Mouse (Mus musculus) megakaryocyte, embryonic 14.5 days (primary cell): ENCODE measurements around the gene Uqcc2.

Source experiments
- FLI1 ChIP-seq: IDR thresholded peaks from 2 replicates; pipeline ENCODE4 v1.6.1; 2012; ENCODE audit warnings: low read length, inconsistent platforms, mixed read lengths
- GATA1 ChIP-seq: IDR thresholded peaks from 3 replicates; pipeline ENCODE4 v1.6.1; 2012; ENCODE audit warnings: mixed read lengths, low read length, inconsistent platforms, borderline replicate concordance

- TF ChIP-seq FLI1 (no peak), GATA1 (no peak)
Observed at GRCm38 (mm10) chr17:27134715-27135114, 999 bp upstream of the Uqcc2 start.
